Mouse (Mus musculus) myocyte (in vitro differentiated cells): Measurements from ENCODE around the gene Bves. TPM values are rescaled to one million over a fixed set of nuclear protein-coding genes. Genes with fewer than 3 reads are reported as not detected.

Source experiments
- H3K27me3 ChIP-seq: one replicate; pipeline ENCODE4 v1.6.1; 2011; ENCODE audit not compliant: control insufficient read depth, insufficient read depth, insufficient read length
- H3K36me3 ChIP-seq: one replicate; pipeline ENCODE4 v1.6.1; 2011; ENCODE audit not compliant: control insufficient read depth, insufficient read depth
- H3K4me2 ChIP-seq: one replicate; pipeline ENCODE4 v1.6.1; 2011; ENCODE audit warnings: low read depth, control low read depth
- H3K4me3 ChIP-seq: one replicate; pipeline ENCODE4 v1.5.1; 2011; ENCODE audit warnings: mild to moderate bottlenecking, control low read depth, moderate library complexity
- H3K79me2 ChIP-seq: one replicate; pipeline ENCODE4 v1.6.1; 2011; ENCODE audit not compliant: control insufficient read depth, insufficient read depth
- H3ac ChIP-seq: one replicate; pipeline ENCODE4 v1.6.1; 2011; ENCODE audit not compliant: control insufficient read depth, insufficient read length
- CEBPB ChIP-seq: IDR thresholded peaks from 2 replicates; pipeline ENCODE4 v1.6.1; 2011; ENCODE audit warnings: mild to moderate bottlenecking, moderate library complexity; ENCODE audit not compliant: poor library complexity, insufficient read depth, severe bottlenecking
- E2F4 ChIP-seq: IDR thresholded peaks from one replicate; pipeline ENCODE4 v1.6.1; 2011; ENCODE audit warnings: mild to moderate bottlenecking, control low read depth, moderate library complexity; ENCODE audit not compliant: insufficient read depth
- MAX ChIP-seq: IDR thresholded peaks from one replicate; pipeline ENCODE4 v1.6.1; 2011; ENCODE audit warnings: low read depth, mild to moderate bottlenecking, control low read depth
- MYOD1 ChIP-seq, 3 experiments: IDR thresholded peaks; one replicate each; pipeline ENCODE4 v1.6.1; 2011; ENCODE audit warnings: control low read depth in 2 of 3, low read depth in 2 of 3, mild to moderate bottlenecking in 2 of 3, moderate library complexity in 1 of 3; ENCODE audit not compliant: insufficient read length in 2 of 3, control insufficient read depth in 1 of 3
- MYOG ChIP-seq, 3 experiments: IDR thresholded peaks; one replicate each; pipeline ENCODE4 v1.6.1; 2011; ENCODE audit warnings: control low read depth in 2 of 3, low read depth in 2 of 3, mild to moderate bottlenecking in 2 of 3; ENCODE audit not compliant: insufficient read length in 2 of 3, control insufficient read depth in 1 of 3, insufficient read depth in 1 of 3
- POLR2A ChIP-seq: IDR thresholded peaks from one replicate; pipeline ENCODE4 v1.6.1; 2011; ENCODE audit warnings: low read depth, mild to moderate bottlenecking, control low read depth, moderate library complexity; ENCODE audit not compliant: insufficient read length
- POLR2AphosphoS2 ChIP-seq: IDR thresholded peaks from one replicate; pipeline ENCODE4 v1.6.1; 2011; ENCODE audit warnings: low read depth, control low read depth; ENCODE audit not compliant: insufficient read length
- REST ChIP-seq: IDR thresholded peaks from one replicate; pipeline ENCODE4 v1.6.1; 2011; ENCODE audit warnings: mild to moderate bottlenecking, control low read depth, moderate library complexity; ENCODE audit not compliant: insufficient read depth, insufficient read length
- SRF ChIP-seq: IDR thresholded peaks from one replicate; pipeline ENCODE4 v1.6.1; 2011; ENCODE audit warnings: low read depth; ENCODE audit not compliant: control insufficient read depth, insufficient read length
- TCF12 ChIP-seq: IDR thresholded peaks from one replicate; pipeline ENCODE4 v1.6.1; 2011; ENCODE audit warnings: mild to moderate bottlenecking, control low read depth; ENCODE audit not compliant: poor library complexity, insufficient read depth, severe bottlenecking
- TCF3 ChIP-seq: IDR thresholded peaks from one replicate; pipeline ENCODE4 v1.6.1; 2011; ENCODE audit warnings: low read depth, control low read depth; ENCODE audit not compliant: insufficient read length
- USF1 ChIP-seq: IDR thresholded peaks from one replicate; pipeline ENCODE4 v1.6.1; 2011; ENCODE audit warnings: low read depth, mild to moderate bottlenecking, control low read depth, moderate library complexity
- polyA plus RNA-seq: library from polyadenylated mRNA; unstranded; fragments of >200 nt; fragmentation: generic; extraction: Trizol; gene quantifications from one replicate; pipeline ENCODE4 v1.2.1, GENCODE M21; 2012; ENCODE audit warnings: missing spikeins

Gene Bves
- polyA plus RNA-seq, 1 experiment = 35.3 TPM

DNA sequence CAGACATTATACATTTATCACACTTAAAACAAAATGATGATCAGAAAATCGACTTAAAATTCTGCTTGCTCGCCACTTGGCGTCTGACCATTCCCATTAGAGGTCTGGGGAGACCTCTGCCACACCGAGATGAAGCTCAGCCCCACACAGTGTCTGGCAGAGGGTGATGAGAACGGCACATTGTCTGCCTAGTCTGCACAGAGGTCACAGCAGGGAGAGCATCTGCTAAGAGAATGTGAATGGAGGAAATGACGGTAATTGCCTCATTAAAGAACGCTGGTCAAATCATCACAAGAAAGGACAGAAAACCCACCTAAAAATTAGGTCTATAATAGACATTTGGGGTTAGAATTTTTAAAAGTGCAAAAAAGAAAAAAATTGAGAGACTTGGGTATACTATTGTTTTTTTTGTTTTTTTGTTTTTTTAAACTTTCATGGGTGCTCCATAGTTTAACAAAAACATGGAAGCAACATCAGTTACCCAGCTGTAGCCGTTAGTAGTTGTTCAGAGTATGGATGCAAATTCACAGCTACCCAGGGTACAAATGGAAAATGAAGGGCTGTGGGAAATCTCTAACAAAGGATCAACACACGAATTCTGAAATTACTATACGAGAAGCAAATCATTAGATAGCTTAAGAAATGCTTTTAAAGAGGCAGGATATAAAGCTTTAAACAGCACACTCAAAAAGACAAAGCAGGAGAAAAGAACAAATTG lies 75.2 kb downstream of the Bves start:
- no peak overlapping the region for H3K4me2 ChIP-seq
- H3ac ChIP-seq = no peak overlapping the region
- no peak for TF ChIP-seq SRF
- TF ChIP-seq POLR2AphosphoS2 = no peak
- TF ChIP-seq MAX = no peak
- TF ChIP-seq TCF12 = no peak
- no peak for TF ChIP-seq CEBPB
- TF ChIP-seq MYOG (IDR thresholded peaks at IDR 0.05; ENCODE audit: control insufficient read depth in 1 of 3, insufficient read depth in 1 of 3, insufficient read length in 2 of 3, low read depth in 2 of 3) = no peak
- TF ChIP-seq E2F4 = no peak
- no peak for TF ChIP-seq REST
- no peak for TF ChIP-seq USF1
- TF ChIP-seq POLR2A = no peak
- TF ChIP-seq MYOD1 (IDR thresholded peaks at IDR 0.05; ENCODE audit: control insufficient read depth in 1 of 3, insufficient read length in 2 of 3, low read depth in 2 of 3) = no peak
- no peak for TF ChIP-seq TCF3
- no peak overlapping the region for H3K4me3 ChIP-seq
- H3K36me3 ChIP-seq = no peaks in the 10 kb centered on the region
- no peaks in the 10 kb centered on the region for H3K27me3 ChIP-seq
- no peaks in the 10 kb centered on the region for H3K79me2 ChIP-seq

DNA sequence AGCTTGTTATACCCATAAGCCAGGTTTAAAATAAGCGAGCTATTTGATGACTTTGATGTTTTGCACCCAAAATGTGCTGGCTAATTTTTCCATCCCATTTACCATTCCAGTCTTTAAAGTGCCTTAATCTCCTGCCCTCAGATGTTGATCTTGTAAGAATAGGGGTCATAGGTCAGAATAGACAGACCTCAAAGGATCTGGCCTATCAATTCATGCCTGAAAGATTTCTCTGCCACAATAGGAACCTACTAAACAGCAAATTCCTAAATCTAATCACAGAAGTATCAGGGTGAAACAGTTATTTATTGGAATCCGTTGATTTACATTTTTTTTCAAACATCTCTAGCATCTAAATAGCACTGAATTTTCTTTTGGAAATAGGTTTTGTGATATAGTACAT lies 76.2 kb downstream of the Bves start:
- no peak for TF ChIP-seq USF1
- H3K79me2 ChIP-seq = no peaks in the 10 kb centered on the region
- H3K4me2 ChIP-seq = no peak overlapping the region
- no peak overlapping the region for H3ac ChIP-seq
- no peaks in the 10 kb centered on the region for H3K36me3 ChIP-seq
- H3K4me3 ChIP-seq = no peak overlapping the region
- no peaks in the 10 kb centered on the region for H3K27me3 ChIP-seq

GRCm38 (mm10) chr10:45412144-45412543 lies 76.6 kb downstream of the Bves start:
- Histone ChIP-seq H3K27me3 (no peaks in the 10 kb centered on the region), H3ac (no peak overlapping the region), H3K4me3 (no peak overlapping the region), H3K79me2 (no peaks in the 10 kb centered on the region), H3K4me2 (no peak overlapping the region), H3K36me3 (no peaks in the 10 kb centered on the region)
- TF ChIP-seq CEBPB (no peak), POLR2A (no peak)

Other genes starting within 250 kb of the Bves start
- 122 TPM for gene Popdc3, start 157.7 kb upstream of the Bves start, polyA plus RNA-seq
- 0.01 TPM for gene Lin28b, start 150.6 kb downstream of the Bves start, polyA plus RNA-seq
- 3.0 TPM for gene Hace1, start 242.1 kb downstream of the Bves start, polyA plus RNA-seq